Mouse (Mus musculus) spleen, adult 2 months (tissue): ENCODE measurements around the gene Chst15. TPM values are rescaled to one million over a fixed set of nuclear protein-coding genes. Genes with fewer than 3 reads are reported as not detected.

Experiments
- DNase-seq, 2 experiments: peaks; one replicate each; pipeline versions ENCODE4 v3.0.0 to v3.0.0-alpha.2; 2012 to 2021; ENCODE audit warnings: low spot score in 2 of 2, low read depth in 1 of 2
- H3K27ac ChIP-seq: fragments of 200-500 bp; 2 replicates; pipeline ENCODE4 v1.5.1; 2012; ENCODE audit warnings: low read length, inconsistent platforms; ENCODE audit not compliant: insufficient read depth
- H3K27me3 ChIP-seq: fragments of 200-500 bp; 2 replicates; pipeline ENCODE4 v1.6.1; 2012; ENCODE audit warnings: mild to moderate bottlenecking, moderate library complexity, low read length, inconsistent platforms; ENCODE audit not compliant: control insufficient read depth, insufficient read depth
- H3K36me3 ChIP-seq: fragments of 200-500 bp; 2 replicates; pipeline ENCODE4 v1.6.1; 2012; ENCODE audit warnings: mild to moderate bottlenecking, low read length, inconsistent platforms; ENCODE audit not compliant: control insufficient read depth, insufficient read depth
- H3K4me1 ChIP-seq: fragments of 200-500 bp; 2 replicates; pipeline ENCODE4 v1.6.1; 2011; ENCODE audit warnings: inconsistent platforms; ENCODE audit not compliant: control insufficient read depth, insufficient read depth, insufficient read length
- H3K4me3 ChIP-seq: fragments of 200-500 bp; 2 replicates; pipeline ENCODE4 v1.5.1; 2011; ENCODE audit warnings: mild to moderate bottlenecking, inconsistent platforms; ENCODE audit not compliant: insufficient read depth, insufficient read length; ENCODE audit errors: extremely low read depth
- CTCF ChIP-seq: fragments of 200-500 bp; IDR thresholded peaks from 2 replicates; pipeline ENCODE4 v1.5.1; 2011; ENCODE audit warnings: mild to moderate bottlenecking, inconsistent platforms; ENCODE audit not compliant: insufficient read depth, insufficient read length, insufficient replicate concordance; ENCODE audit errors: extremely low read depth
- POLR2A ChIP-seq: fragments of 200-500 bp; IDR thresholded peaks from 2 replicates; pipeline ENCODE4 v1.6.1; 2011; ENCODE audit warnings: low read depth, low read length, inconsistent platforms
- WGBS: fragments of 180-500 bp; shearing (Covaris S2); methylation state at CpG from one replicate; pipeline ENCODE4 v1.1.7; 2018; 5-methylcytosine and 5-hydroxymethylcytosine counted together
- polyA plus RNA-seq: library from polyadenylated mRNA; depleted of rRNA; stranded (reverse); fragments of >200 nt; gene quantifications from 2 replicates; pipeline ENCODE4 v1.2.3, GENCODE M21; 2012

Gene Chst15
- polyA plus RNA-seq, 1 experiment, result 27.9 TPM

DNA sequence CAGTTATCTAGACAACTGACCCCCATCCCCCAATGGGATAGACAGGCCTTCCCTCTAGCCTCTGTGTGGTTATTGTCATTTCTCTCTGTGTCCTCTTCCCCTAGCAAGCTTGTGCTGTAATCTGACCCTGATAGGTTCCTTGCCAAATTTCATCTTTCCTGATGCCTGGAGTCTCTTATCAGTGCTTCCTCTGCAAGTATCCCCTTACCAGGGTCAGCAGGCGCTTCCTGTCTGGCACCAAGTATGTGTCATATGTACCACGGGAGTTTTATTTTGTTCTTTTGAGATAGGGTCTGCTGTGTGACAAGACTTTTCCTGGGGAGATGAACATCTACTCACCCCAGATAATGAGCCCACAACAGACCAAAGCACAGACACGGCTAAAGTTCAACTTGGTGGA lies 38.4 kb downstream of the Chst15 start:
- peaks cover 4% of the 10 kb centered on the region for H3K36me3 ChIP-seq
- no peak overlapping the region for H3K4me3 ChIP-seq
- no peaks in the 10 kb centered on the region for H3K27me3 ChIP-seq
- peaks cover 16% of the 10 kb centered on the region; the same call in 1 of the 2 replicates for H3K4me1 ChIP-seq
- no peak overlapping the region for H3K27ac ChIP-seq
- no peak for DNase-seq
- TF ChIP-seq CTCF (no peak), POLR2A (no peak)
- 76% methylated on average over 3 of the region's 3 CpGs for WGBS

DNA sequence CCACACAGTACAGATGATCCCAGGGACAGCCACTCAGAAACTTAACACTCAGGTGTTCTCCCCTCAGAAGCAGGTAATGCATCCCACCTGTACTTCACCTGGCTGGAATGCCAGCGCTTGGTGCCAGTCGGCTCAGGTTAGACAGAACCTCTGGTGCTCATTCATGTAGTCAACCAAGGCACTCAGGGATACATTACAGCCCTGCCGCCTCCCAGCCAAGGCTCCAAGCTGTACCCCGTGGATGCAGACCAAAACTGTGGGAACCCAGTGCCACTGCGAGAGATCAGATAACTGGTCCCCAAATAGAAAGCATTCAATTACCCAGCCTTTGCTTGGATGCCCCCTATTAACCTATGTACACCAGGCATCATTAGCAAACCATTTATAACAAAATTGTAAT lies 40.7 kb downstream of the Chst15 start:
- Histone ChIP-seq H3K36me3 (peaks cover 5% of the 10 kb centered on the region), H3K27ac (no peak overlapping the region), H3K27me3 (no peaks in the 10 kb centered on the region), H3K4me3 (no peak overlapping the region), H3K4me1 (no peaks in the 10 kb centered on the region)
- TF ChIP-seq CTCF (no peak), POLR2A (no peak)
- no peak for DNase-seq
- WGBS, result 92% methylated on average over 5 of the region's 5 CpGs

DNA sequence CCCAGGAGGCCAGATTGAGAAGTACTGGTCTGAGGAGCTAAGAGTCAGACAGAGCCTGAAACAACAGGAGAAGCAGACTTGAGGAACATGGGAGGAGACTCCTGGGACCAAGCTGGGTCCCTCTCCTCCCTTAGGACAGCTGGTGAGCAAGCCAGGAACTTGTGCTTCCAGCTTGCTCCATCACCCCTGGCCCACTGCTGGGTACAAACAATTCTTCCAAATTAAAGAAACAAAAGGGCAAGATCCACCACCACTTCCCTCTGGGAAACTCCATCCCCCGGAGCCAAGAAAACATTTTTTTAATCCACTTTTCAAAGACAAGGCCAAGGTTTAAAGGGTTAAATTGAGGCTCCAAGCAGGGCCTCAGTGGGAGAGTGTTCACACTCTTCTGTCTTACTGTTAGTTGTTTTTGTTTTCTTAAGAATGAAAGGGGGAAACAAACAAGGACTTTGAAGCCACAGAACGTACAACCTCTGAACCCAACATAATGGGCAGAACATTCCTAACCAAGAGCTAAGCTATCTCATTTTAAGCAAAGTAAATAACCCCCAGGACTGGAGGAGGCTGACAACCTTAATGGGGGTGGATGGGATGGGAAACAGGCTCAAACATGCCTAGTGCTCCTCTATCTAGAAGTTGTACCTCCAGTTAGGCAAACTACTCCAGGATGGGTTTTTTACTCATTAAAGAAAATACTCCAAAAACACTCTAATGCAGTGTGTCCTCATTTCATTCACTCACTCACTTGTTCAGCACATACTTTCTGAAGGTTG lies 43.1 kb downstream of the Chst15 start:
- no peak overlapping the region for H3K4me3 ChIP-seq

DNA sequence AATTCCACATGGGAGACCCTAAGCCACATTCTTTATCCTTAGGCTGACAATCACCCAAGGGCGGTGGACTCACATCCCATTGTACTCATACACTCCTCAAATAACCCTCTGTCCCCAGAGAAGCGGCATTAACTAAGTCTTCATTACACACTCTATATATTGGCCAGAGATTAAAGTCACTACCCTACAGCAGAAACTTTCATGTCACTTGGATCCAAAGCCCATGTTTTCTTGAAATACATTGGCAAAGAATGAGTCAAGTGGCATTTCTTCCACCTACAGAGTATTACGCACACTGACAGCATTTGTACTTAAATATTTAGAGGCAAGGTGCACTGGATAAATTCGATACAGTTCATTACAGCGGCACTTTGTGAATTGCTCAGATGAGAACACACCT lies 44.0 kb downstream of the Chst15 start:
- no peak for DNase-seq
- Histone ChIP-seq H3K27me3 (no peaks in the 10 kb centered on the region), H3K36me3 (peaks cover 20% of the 10 kb centered on the region), H3K4me3 (no peak overlapping the region), H3K4me1 (no peaks in the 10 kb centered on the region), H3K27ac (no peak overlapping the region)
- TF ChIP-seq CTCF, result no peak
- TF ChIP-seq POLR2A, result no peak
- WGBS, result 93% methylated on average over 5 of the region's 5 CpGs

More for the DNA sequence above, 43.1 kb downstream of the Chst15 start:
- 91% methylated on average over 2 of the region's 2 CpGs for WGBS
- TF ChIP-seq POLR2A (no peak), CTCF (no peak)
- no peak for DNase-seq
- no peaks in the 10 kb centered on the region for H3K27me3 ChIP-seq
- no peaks in the 10 kb centered on the region for H3K4me1 ChIP-seq
- H3K36me3 ChIP-seq, result peaks cover 13% of the 10 kb centered on the region
- H3K27ac ChIP-seq, result no peak overlapping the region

DNA sequence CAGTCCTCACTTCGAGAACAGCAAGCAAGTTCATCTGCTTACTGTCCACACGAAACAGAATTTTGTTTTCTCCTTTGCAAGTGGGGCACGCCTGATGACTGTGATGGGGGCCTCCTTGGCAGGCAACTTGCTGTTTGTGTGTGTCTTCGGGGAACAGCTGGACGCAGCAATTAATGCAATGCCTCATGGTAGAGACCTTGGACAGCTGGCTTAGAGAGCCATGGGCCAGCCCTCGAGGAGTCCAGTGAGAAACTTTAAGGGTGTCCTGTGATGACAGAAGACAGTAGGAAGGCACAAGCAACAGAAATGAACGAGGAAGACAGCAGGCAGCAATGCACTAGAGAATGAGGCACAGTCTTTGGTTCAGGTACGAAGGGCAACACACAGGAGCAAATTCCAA lies 46.7 kb downstream of the Chst15 start:
- no peak for DNase-seq
- no peak overlapping the region for H3K4me3 ChIP-seq
- TF ChIP-seq CTCF (no peak), POLR2A (no peak)
- H3K27ac ChIP-seq, result no peak overlapping the region
- WGBS, result 87% methylated on average over 8 of the region's 8 CpGs
- H3K36me3 ChIP-seq, result peaks cover 37% of the 10 kb centered on the region
- no peaks in the 10 kb centered on the region for H3K4me1 ChIP-seq
- no peaks in the 10 kb centered on the region for H3K27me3 ChIP-seq

DNA sequence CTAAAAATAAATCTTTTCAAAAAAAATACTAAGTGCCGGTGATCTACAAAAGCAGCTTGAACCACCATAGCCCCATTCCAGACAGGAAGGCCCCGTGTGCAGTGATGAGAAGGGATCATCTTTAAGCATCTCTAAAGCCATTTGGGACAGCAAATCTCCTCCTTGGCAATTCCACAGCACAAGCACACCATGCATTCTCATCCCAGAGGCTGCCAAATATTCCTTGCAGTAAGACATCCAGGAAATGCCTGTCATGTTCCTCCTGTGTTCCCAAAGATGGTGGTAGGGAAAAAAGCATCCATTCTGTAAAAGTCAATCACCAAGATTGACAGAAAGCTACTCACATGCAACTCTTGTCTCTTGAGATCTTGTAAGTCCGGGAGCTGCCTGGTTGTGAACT lies 47.4 kb downstream of the Chst15 start:
- DNase-seq, result no peak
- H3K4me1 ChIP-seq, result no peaks in the 10 kb centered on the region
- H3K27me3 ChIP-seq, result no peaks in the 10 kb centered on the region
- no peak overlapping the region for H3K4me3 ChIP-seq
- no peak for TF ChIP-seq POLR2A
- no peak for TF ChIP-seq CTCF
- H3K27ac ChIP-seq, result no peak overlapping the region
- 87% methylated on average over 3 of the region's 3 CpGs for WGBS
- peaks cover 41% of the 10 kb centered on the region for H3K36me3 ChIP-seq

DNA sequence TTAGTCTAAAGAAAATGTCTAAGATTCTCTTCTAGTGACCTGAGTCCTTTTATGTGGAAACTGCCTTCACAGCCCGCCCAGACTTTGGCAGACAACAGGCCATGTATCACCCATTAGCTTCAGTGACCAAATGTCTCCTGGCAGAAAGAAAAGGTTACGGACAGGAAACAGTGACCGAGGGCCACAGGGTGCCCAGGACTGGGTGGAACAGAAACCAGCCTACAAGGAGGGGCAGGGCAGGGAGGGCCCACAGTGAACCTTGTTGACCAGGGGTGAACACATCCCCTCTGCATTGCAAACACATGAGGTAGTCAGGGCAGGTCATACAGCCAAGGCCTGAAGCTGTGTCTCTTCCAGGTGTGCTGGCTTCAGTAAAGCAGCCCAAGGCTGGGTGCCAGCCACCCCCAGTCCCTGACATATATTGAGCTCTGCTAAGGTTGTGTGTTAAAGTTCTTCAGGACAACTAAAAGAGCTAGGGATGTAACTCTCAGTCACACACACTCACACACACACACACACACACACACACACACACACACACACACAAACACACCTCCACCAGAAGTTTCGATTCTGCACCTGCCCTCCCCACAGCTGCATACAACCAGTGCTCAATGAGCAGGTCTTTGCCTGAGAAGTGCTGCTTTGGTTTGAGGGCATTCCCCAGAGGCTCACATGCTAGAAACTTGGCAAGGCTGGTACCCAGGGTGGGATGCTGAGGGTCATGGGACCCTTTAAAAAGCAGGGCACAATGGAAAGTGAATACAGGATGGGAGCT lies 49.1 kb downstream of the Chst15 start:
- WGBS, result 83% methylated on average over 4 of the region's 4 CpGs
- Histone ChIP-seq H3K27ac (no peak overlapping the region), H3K36me3 (peaks cover 51% of the 10 kb centered on the region), H3K27me3 (no peaks in the 10 kb centered on the region), H3K4me1 (no peaks in the 10 kb centered on the region), H3K4me3 (no peak overlapping the region)
- no peak for DNase-seq
- TF ChIP-seq CTCF (no peak), POLR2A (no peak)
